8 mouse cellular contexts compared by ENCODE assay signal in genomic region chr12:4083441-4083840, GRCm38 (mm10). TPM values are rescaled to one million over a fixed set of nuclear protein-coding genes. Genes with fewer than 3 reads are reported as not detected.
DNase-seq lines count a peak whose midpoint lies in the region; ATAC-seq and TF ChIP-seq lines count a peak whose summit lies in the region.

No protein-coding gene starts in this region.

- no peak for TF ChIP-seq POLR2A in ES-Bruce4 (IDR thresholded peaks at IDR 0.05; ENCODE audit: insufficient read depth, low read length)

- DNase-seq in heart, adult 18-20 months = no peak
- DNase-seq in midbrain, embryonic 11.5 days (ENCODE audit: low spot score, missing footprints) = peak; percentile 84
- no peak for DNase-seq in gastrocnemius, adult 18-20 months (ENCODE audit: low spot score)
- DNase-seq in layer of hippocampus, postnatal 14 days (ENCODE audit: low spot score in 2 of 2) = no peak

- no peak for TF ChIP-seq CTCF in ES-Bruce4 (IDR thresholded peaks at IDR 0.05; ENCODE audit: low read depth, low read length)

- no peaks in the 10 kb centered on the region for H3K27me3 ChIP-seq in heart, embryonic 12.5 days (replicated peaks)
- H3K27me3 ChIP-seq in ES-Bruce4 (ENCODE audit: control insufficient read depth, insufficient read depth, low read length, poor library complexity, severe bottlenecking) = no peaks in the 10 kb centered on the region
- no peaks in the 10 kb centered on the region for H3K27me3 ChIP-seq in hindbrain, embryonic 13.5 days
- H3K27me3 ChIP-seq in midbrain, embryonic 11.5 days (ENCODE audit: control insufficient read depth, insufficient read depth, low read length) = no peaks in the 10 kb centered on the region

- H3K36me3 ChIP-seq in heart, embryonic 12.5 days = peaks cover 22% of the 10 kb centered on the region
- peaks cover 12% of the 10 kb centered on the region for H3K36me3 ChIP-seq in ES-Bruce4 (ENCODE audit: control insufficient read depth, insufficient read depth, low read length, poor library complexity, severe bottlenecking)
- H3K36me3 ChIP-seq in hindbrain, embryonic 13.5 days = peaks cover 22% of the 10 kb centered on the region
- H3K36me3 ChIP-seq in midbrain, embryonic 11.5 days (ENCODE audit: control insufficient read depth, insufficient read depth, low read length) = peaks cover 9% of the 10 kb centered on the region; the same call in 1 of the 2 replicates

- peak overlapping the region; percentile 82; the same call in 1 of the 2 replicates for H3K4me2 ChIP-seq in heart, embryonic 12.5 days
- peak overlapping the region; percentile 66 for H3K4me2 ChIP-seq in hindbrain, embryonic 13.5 days
- peak overlapping the region; percentile 60 for H3K4me2 ChIP-seq in midbrain, embryonic 11.5 days

- no peak overlapping the region for H3K9ac ChIP-seq in heart, embryonic 12.5 days
- H3K9ac ChIP-seq in ES-Bruce4 (ENCODE audit: low read depth, poor library complexity, severe bottlenecking) = peak overlapping the region; percentile 62
- H3K9ac ChIP-seq in hindbrain, embryonic 13.5 days = peak overlapping the region; percentile 80
- H3K9ac ChIP-seq in midbrain, embryonic 11.5 days (ENCODE audit: low read length) = peak overlapping the region; percentile 85; the same call in 1 of the 2 replicates

- WGBS in heart, embryonic 12.5 days = 67% methylated on average over 8 of the region's 8 CpGs
- WGBS in hindbrain, embryonic 13.5 days = 66% methylated on average over 8 of the region's 8 CpGs
- WGBS in midbrain, embryonic 11.5 days = 76% methylated on average over 8 of the region's 8 CpGs

- H3K27ac ChIP-seq in heart, embryonic 12.5 days (ENCODE audit: poor library complexity, severe bottlenecking) = peak overlapping the region; percentile 98
- H3K27ac ChIP-seq in ES-Bruce4 (ENCODE audit: insufficient read depth, low read length) = no peak overlapping the region
- 0 out of 2 replicates have a peak overlapping the region, but pooled peaks have one; percentile 19 for H3K27ac ChIP-seq in hindbrain, embryonic 13.5 days
- no peak overlapping the region for H3K27ac ChIP-seq in midbrain, embryonic 11.5 days (ENCODE audit: low read depth, low read length)

- no peak for TF ChIP-seq EP300 in ES-Bruce4 (IDR thresholded peaks at IDR 0.05; ENCODE audit: insufficient read depth, low read depth, low read length)

- ATAC-seq in heart, embryonic 12.5 days (ENCODE audit: insufficient number of reproducible peaks, low FRiP score) = no peak
- ATAC-seq in hindbrain, embryonic 13.5 days (ENCODE audit: low FRiP score) = no peak
- no peak for ATAC-seq in midbrain, embryonic 11.5 days (ENCODE audit: low FRiP score)
- ATAC-seq in megakaryocyte-erythroid progenitor cell, adult 5-6 weeks (replicated peaks; ENCODE audit: low FRiP score, low TSS enrichment, poor library complexity, severe bottlenecking) = no peak

- peaks cover 12% of the 10 kb centered on the region for H3K4me1 ChIP-seq in heart, embryonic 12.5 days (replicated peaks)
- no peaks in the 10 kb centered on the region for H3K4me1 ChIP-seq in ES-Bruce4 (ENCODE audit: control insufficient read depth, insufficient read depth, low read length)
- H3K4me1 ChIP-seq in hindbrain, embryonic 13.5 days (replicated peaks) = peaks cover 19% of the 10 kb centered on the region
- peaks cover 5% of the 10 kb centered on the region for H3K4me1 ChIP-seq in midbrain, embryonic 11.5 days (ENCODE audit: control insufficient read depth, insufficient read depth, low read length)

- H3K4me3 ChIP-seq in heart, embryonic 12.5 days = no peak overlapping the region
- H3K4me3 ChIP-seq in ES-Bruce4 (ENCODE audit: low read depth, low read length) = no peak overlapping the region
- H3K4me3 ChIP-seq in hindbrain, embryonic 13.5 days = peak overlapping the region; percentile 58
- H3K4me3 ChIP-seq in midbrain, embryonic 11.5 days (ENCODE audit: low read depth, low read length) = peak overlapping the region; percentile 52; the same call in 1 of the 2 replicates

- H3K9me3 ChIP-seq in heart, embryonic 12.5 days (replicated peaks) = no peaks in the 10 kb centered on the region
- no peaks in the 10 kb centered on the region for H3K9me3 ChIP-seq in ES-Bruce4 (replicated peaks; ENCODE audit: control insufficient read depth, insufficient read depth, low read length, poor library complexity, severe bottlenecking)
- H3K9me3 ChIP-seq in hindbrain, embryonic 13.5 days = no peaks in the 10 kb centered on the region
- no peaks in the 10 kb centered on the region for H3K9me3 ChIP-seq in midbrain, embryonic 11.5 days (ENCODE audit: control insufficient read depth, low read length)

RNA-seq across cellular contexts. Expression of gene Dnajc27, which starts 1.1 kb away (rescaled TPM):
- polyA plus RNA-seq in heart, embryonic 12.5 days (2016; fragmentation: Nextera tagmentation; extraction: Ambion mirVana) = 10.1 and 10.6 TPM in 2 replicates
- total RNA-seq in heart, adult 18-20 months (2021) = 10 to 100 TPM in 1 of 2 experiments, 1 to 10 TPM in 1; 8.7 to 10.0 TPM
- polyA plus RNA-seq in ES-Bruce4 (2011; ENCODE audit: insufficient read depth, insufficient read length, low read depth, missing spikeins) = 10.9 and 11.9 TPM in 2 replicates
- polyA plus RNA-seq in hindbrain, embryonic 13.5 days (2015; fragmentation: Nextera tagmentation; extraction: Ambion mirVana) = 14.7 and 14.8 TPM in 2 replicates
- polyA plus RNA-seq in midbrain, embryonic 11.5 days (2014; fragmentation: Nextera tagmentation; extraction: Ambion mirVana) = 9.9 and 11.4 TPM in 2 replicates
- total RNA-seq in megakaryocyte-erythroid progenitor cell, adult 5-6 weeks (2014; fragmentation: Nextera tagmentation) = 10.8 and 11.8 TPM in 2 replicates
- 5.8 and 8.0 TPM in 2 replicates for total RNA-seq in megakaryocyte-erythroid progenitor cell, adult 5-6 weeks (2017)
- total RNA-seq in gastrocnemius, adult 18-20 months (2021) = 10 to 100 TPM; 35.0 to 39.3 TPM
- 10 to 100 TPM; 68.7 to 77.1 TPM for total RNA-seq in layer of hippocampus, postnatal 14 days (2021)

RNA-seq across cellular contexts. Expression of gene Efr3b, which starts 44.7 kb away (rescaled TPM):
- 13.5 and 13.8 TPM in 2 replicates for polyA plus RNA-seq in heart, embryonic 12.5 days (2016; fragmentation: Nextera tagmentation; extraction: Ambion mirVana)
- total RNA-seq in heart, adult 18-20 months (2021) = 10 to 100 TPM in 1 of 2 experiments, 1 to 10 TPM in 1; 5.2 to 11.0 TPM
- 3.7 and 4.1 TPM in 2 replicates for polyA plus RNA-seq in ES-Bruce4 (2011; ENCODE audit: insufficient read depth, insufficient read length, low read depth, missing spikeins)
- 36.2 and 38.2 TPM in 2 replicates for polyA plus RNA-seq in hindbrain, embryonic 13.5 days (2015; fragmentation: Nextera tagmentation; extraction: Ambion mirVana)
- polyA plus RNA-seq in midbrain, embryonic 11.5 days (2014; fragmentation: Nextera tagmentation; extraction: Ambion mirVana) = 11.4 and 11.7 TPM in 2 replicates
- 0.02 and 0.99 TPM in 2 replicates for total RNA-seq in megakaryocyte-erythroid progenitor cell, adult 5-6 weeks (2014; fragmentation: Nextera tagmentation)
- 0.70 and 0.91 TPM in 2 replicates for total RNA-seq in megakaryocyte-erythroid progenitor cell, adult 5-6 weeks (2017)
- 1 to 10 TPM; 3.3 to 5.6 TPM for total RNA-seq in gastrocnemius, adult 18-20 months (2021)
- total RNA-seq in layer of hippocampus, postnatal 14 days (2021) = 100 to 1,000 TPM; 108 to 115 TPM

RNA-seq across cellular contexts. Expression of gene Adcy3, which starts 49.5 kb away (rescaled TPM):
- 7.4 and 7.8 TPM in 2 replicates for polyA plus RNA-seq in heart, embryonic 12.5 days (2016; fragmentation: Nextera tagmentation; extraction: Ambion mirVana)
- 1 to 10 TPM; 3.4 to 5.2 TPM for total RNA-seq in heart, adult 18-20 months (2021)
- polyA plus RNA-seq in ES-Bruce4 (2011; ENCODE audit: insufficient read depth, insufficient read length, low read depth, missing spikeins) = 8.2 and 9.2 TPM in 2 replicates
- polyA plus RNA-seq in hindbrain, embryonic 13.5 days (2015; fragmentation: Nextera tagmentation; extraction: Ambion mirVana) = 7.0 and 7.1 TPM in 2 replicates
- polyA plus RNA-seq in midbrain, embryonic 11.5 days (2014; fragmentation: Nextera tagmentation; extraction: Ambion mirVana) = 2.2 and 2.7 TPM in 2 replicates
- total RNA-seq in megakaryocyte-erythroid progenitor cell, adult 5-6 weeks (2014; fragmentation: Nextera tagmentation) = 0.33 and 0.67 TPM in 2 replicates
- total RNA-seq in megakaryocyte-erythroid progenitor cell, adult 5-6 weeks (2017) = 0.33 and 5.2 TPM in 2 replicates
- total RNA-seq in gastrocnemius, adult 18-20 months (2021) = 1 to 10 TPM; 1.2 to 1.6 TPM
- total RNA-seq in layer of hippocampus, postnatal 14 days (2021) = 10 to 100 TPM; 44.8 to 49.4 TPM

Comparison
In these comparisons a context has a peak if more than half of its experiments do, and no peak if none do; other contexts are left out.
1. H3K27ac ChIP-seq: peak in heart, embryonic 12.5 days (single experiment) and hindbrain, embryonic 13.5 days (single experiment); none in ES-Bruce4 (single experiment) and midbrain, embryonic 11.5 days (single experiment).
2. H3K4me3 ChIP-seq: peak in hindbrain, embryonic 13.5 days (single experiment) and midbrain, embryonic 11.5 days (single experiment); none in heart, embryonic 12.5 days (single experiment) and ES-Bruce4 (single experiment).
3. RNA of gene Efr3b, which starts 44.7 kb away (total RNA-seq): 108 to 115 TPM in layer of hippocampus, postnatal 14 days; 5.2 to 11.0 TPM in heart, adult 18-20 months, 3.3 to 5.6 TPM in gastrocnemius, adult 18-20 months and 0.02 to 0.99 TPM in megakaryocyte-erythroid progenitor cell, adult 5-6 weeks; every median in the first group is over 4 times any median in the second.
4. RNA of gene Adcy3, which starts 49.5 kb away (total RNA-seq): 44.8 to 49.4 TPM in layer of hippocampus, postnatal 14 days; 3.4 to 5.2 TPM in heart, adult 18-20 months, 1.2 to 1.6 TPM in gastrocnemius, adult 18-20 months and 0.33 to 5.2 TPM in megakaryocyte-erythroid progenitor cell, adult 5-6 weeks; every median in the first group is over 4 times any median in the second.
5. Peak in every context shown above with its lines, with median percentiles within 50 percentile points of each other: H3K4me2 ChIP-seq.